Mouse (Mus musculus): Measurements from ENCODE around the gene Grap. TPM values are rescaled to one million over a fixed set of nuclear protein-coding genes. Genes with fewer than 3 reads are reported as not detected.
"Not testable (repeated sequence)": the region's sequence is repeated elsewhere in the genome, so short reads cannot be mapped to it uniquely, and the experiment has no call there.

Grap gene
- polyA plus RNA-seq, 1 experiment from 2014 or later: 10.2 TPM

DNA sequence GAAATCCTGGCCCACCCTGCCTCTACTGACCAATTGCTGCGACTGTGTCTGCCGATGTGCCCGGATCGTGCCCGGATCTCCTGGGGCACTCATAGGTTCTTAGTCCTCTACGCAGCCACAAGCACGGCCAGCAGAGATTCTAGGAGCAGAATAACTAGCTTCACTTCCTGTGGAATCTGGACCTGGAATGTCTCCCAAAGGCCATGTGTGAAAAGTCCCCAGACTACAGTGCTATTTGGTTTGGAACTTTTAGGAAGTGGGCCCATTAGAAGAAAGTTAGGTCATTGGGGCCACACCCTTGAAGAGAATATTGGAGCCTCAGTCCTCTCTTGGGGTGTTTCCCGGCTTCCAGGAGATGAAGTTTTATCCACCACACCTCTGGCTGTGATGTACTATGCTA, 34.9 kb upstream of the Grap start:
- H3K27ac ChIP-seq (ENCODE audit: low read length): no peak overlapping the region
- WGBS: 93% methylated on average over 8 of the region's 8 CpGs

DNA sequence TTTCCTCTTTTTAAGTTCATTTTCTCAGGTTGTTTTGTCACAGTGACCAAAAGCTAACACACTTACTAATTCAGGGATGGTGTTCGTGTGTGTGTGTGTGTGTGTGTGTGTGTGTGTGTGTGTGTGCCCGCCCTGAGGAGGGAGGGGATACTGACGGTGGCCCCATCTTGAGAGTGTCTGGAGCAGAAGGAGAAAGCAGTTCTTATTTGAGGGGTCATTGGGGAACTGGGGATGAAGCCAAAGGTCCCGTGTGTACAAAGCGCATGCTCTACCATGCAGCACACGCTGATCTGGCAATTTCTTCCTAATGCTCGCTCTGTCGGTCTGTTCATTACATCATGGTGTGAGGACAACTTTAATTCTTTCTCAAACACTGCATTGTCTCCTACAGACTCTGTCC, 34.5 kb upstream of the Grap start:
- no peak for ATAC-seq

More for the DNA sequence above, 34.9 kb upstream of the Grap start:
- no peaks in the 10 kb centered on the region for H3K36me3 ChIP-seq (ENCODE audit: control insufficient read depth, insufficient read depth)
- H3K9ac ChIP-seq (replicated peaks; ENCODE audit: low read depth, low read length): no peak overlapping the region
- no peaks in the 10 kb centered on the region for H3K9me3 ChIP-seq (ENCODE audit: control insufficient read depth, low read length)
- peaks cover 22% of the 10 kb centered on the region for H3K4me1 ChIP-seq (replicated peaks; ENCODE audit: control insufficient read depth, insufficient read depth, low read length)
- ATAC-seq: no peak
- no peaks in the 10 kb centered on the region for H3K27me3 ChIP-seq (replicated peaks; ENCODE audit: control insufficient read depth, insufficient read depth, low read length)
- no peak overlapping the region for H3K4me2 ChIP-seq (ENCODE audit: low read length)
- no peak overlapping the region for H3K4me3 ChIP-seq (replicated peaks; ENCODE audit: low read length)

DNA sequence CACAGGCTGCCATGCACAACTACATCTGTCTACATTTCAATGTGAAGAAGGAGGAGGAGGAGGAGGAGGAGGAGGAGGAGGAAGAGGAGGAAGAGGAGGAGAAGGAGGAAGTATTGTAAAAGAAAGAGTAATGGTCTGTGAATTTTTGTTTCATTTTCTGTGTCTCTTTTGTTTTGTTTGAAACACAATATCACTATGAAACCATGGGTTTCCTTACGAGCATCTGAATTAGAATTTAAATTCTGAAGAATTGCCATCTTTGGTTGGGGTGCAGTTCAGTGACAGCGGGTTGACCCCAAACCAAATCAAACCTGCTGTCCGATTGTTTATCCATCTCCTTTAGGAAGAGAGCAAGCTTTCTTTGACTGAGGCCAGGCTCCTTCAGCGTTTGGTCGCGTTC, 33.7 kb upstream of the Grap start:
- H3K4me1 ChIP-seq (replicated peaks; ENCODE audit: control insufficient read depth, insufficient read depth, low read length): peaks cover 22% of the 10 kb centered on the region
- no peaks in the 10 kb centered on the region for H3K27me3 ChIP-seq (replicated peaks; ENCODE audit: control insufficient read depth, insufficient read depth, low read length)
- peak overlapping the region; percentile 46 for H3K4me3 ChIP-seq (replicated peaks; ENCODE audit: low read length)
- peak overlapping the region; percentile 63 for H3K9ac ChIP-seq (replicated peaks; ENCODE audit: low read depth, low read length)
- peak overlapping the region; percentile 75 for H3K4me2 ChIP-seq (ENCODE audit: low read length)
- WGBS: 13% methylated on average over 6 of the region's 6 CpGs
- no peak for ATAC-seq
- no peaks in the 10 kb centered on the region for H3K36me3 ChIP-seq (ENCODE audit: control insufficient read depth, insufficient read depth)
- H3K9me3 ChIP-seq (ENCODE audit: control insufficient read depth, low read length): no peaks in the 10 kb centered on the region
- H3K27ac ChIP-seq (ENCODE audit: low read length): no peak overlapping the region

More for the DNA sequence above, 34.5 kb upstream of the Grap start:
- Histone ChIP-seq H3K4me1 (replicated peaks; ENCODE audit: control insufficient read depth, insufficient read depth, low read length) (peaks cover 22% of the 10 kb centered on the region), H3K4me3 (replicated peaks; ENCODE audit: low read length) (no peak overlapping the region), H3K9ac (replicated peaks; ENCODE audit: low read depth, low read length) (no peak overlapping the region), H3K9me3 (ENCODE audit: control insufficient read depth, low read length) (no peaks in the 10 kb centered on the region), H3K27ac (ENCODE audit: low read length) (no peak overlapping the region), H3K36me3 (ENCODE audit: control insufficient read depth, insufficient read depth) (no peaks in the 10 kb centered on the region), H3K4me2 (ENCODE audit: low read length) (no peak overlapping the region), H3K27me3 (replicated peaks; ENCODE audit: control insufficient read depth, insufficient read depth, low read length) (no peaks in the 10 kb centered on the region)
- WGBS: 76% methylated on average over 8 of the region's 8 CpGs

DNA sequence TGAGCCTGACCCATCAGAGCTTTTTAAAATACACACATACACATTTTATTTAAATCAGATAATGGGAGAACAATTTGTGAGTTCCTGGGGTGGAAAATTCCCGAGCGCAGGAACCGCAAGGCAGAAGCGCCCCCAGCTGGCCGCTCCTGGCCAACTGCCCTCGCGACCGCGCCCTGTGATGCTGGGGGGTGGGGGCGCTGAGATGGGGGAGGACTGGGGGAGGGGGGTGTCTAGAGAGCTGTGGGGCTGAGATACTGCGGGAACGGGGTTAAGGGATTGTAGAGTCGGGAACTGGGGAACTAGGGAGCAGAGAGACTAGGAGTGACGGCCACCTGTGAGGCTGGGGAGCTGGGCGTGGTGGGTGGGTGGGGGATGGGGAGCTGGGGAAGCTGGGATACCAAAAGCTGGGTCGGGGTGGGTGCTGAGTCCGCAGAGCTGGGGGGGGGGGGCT, 33.2 kb upstream of the Grap start:
- peak; percentile 59 for ATAC-seq
- H3K27ac ChIP-seq (ENCODE audit: low read length): no peak overlapping the region
- WGBS: 0% methylated on average over 15 of the region's 17 CpGs

DNA sequence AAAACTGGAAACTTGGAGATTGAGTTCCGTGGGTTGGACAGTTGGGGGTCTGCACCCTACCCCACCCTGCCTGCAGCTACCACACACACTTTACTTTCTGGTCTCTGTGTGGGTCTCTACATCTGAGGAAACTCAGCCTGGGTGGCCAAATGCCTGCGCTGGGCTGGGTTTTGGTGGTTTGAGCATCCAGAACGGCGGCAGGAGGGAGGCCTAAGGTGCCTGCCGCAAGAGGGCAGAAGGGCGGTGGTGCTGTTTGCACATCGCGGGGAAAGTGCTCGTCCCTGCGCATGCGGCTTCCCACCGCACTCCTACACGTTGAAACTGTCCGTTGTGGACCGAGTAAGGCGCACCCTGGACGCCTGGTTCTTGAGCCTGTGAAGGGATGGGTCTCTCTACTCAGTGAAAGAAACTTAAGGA, 32.8 kb upstream of the Grap start:
- Histone ChIP-seq H3K27ac (ENCODE audit: low read length) (no peak overlapping the region), H3K4me2 (ENCODE audit: low read length) (peak overlapping the region; percentile 75), H3K4me1 (replicated peaks; ENCODE audit: control insufficient read depth, insufficient read depth, low read length) (peaks cover 22% of the 10 kb centered on the region), H3K27me3 (replicated peaks; ENCODE audit: control insufficient read depth, insufficient read depth, low read length) (no peaks in the 10 kb centered on the region), H3K9me3 (ENCODE audit: control insufficient read depth, low read length) (no peaks in the 10 kb centered on the region), H3K4me3 (replicated peaks; ENCODE audit: low read length) (peak overlapping the region; percentile 46), H3K36me3 (ENCODE audit: control insufficient read depth, insufficient read depth) (no peaks in the 10 kb centered on the region), H3K9ac (replicated peaks; ENCODE audit: low read depth, low read length) (peak overlapping the region; percentile 63)
- whole genome bisulfite sequencing: under 1% methylated on average over 17 of the region's 17 CpGs
- peak; percentile 64 for ATAC-seq

More for the DNA sequence above, 33.2 kb upstream of the Grap start:
- Histone ChIP-seq H3K36me3 (ENCODE audit: control insufficient read depth, insufficient read depth) (no peaks in the 10 kb centered on the region), H3K27me3 (replicated peaks; ENCODE audit: control insufficient read depth, insufficient read depth, low read length) (no peaks in the 10 kb centered on the region), H3K4me2 (ENCODE audit: low read length) (peak overlapping the region; percentile 75), H3K9me3 (ENCODE audit: control insufficient read depth, low read length) (no peaks in the 10 kb centered on the region), H3K4me3 (replicated peaks; ENCODE audit: low read length) (peak overlapping the region; percentile 46), H3K4me1 (replicated peaks; ENCODE audit: control insufficient read depth, insufficient read depth, low read length) (peaks cover 22% of the 10 kb centered on the region), H3K9ac (replicated peaks; ENCODE audit: low read depth, low read length) (peak overlapping the region; percentile 63)

DNA sequence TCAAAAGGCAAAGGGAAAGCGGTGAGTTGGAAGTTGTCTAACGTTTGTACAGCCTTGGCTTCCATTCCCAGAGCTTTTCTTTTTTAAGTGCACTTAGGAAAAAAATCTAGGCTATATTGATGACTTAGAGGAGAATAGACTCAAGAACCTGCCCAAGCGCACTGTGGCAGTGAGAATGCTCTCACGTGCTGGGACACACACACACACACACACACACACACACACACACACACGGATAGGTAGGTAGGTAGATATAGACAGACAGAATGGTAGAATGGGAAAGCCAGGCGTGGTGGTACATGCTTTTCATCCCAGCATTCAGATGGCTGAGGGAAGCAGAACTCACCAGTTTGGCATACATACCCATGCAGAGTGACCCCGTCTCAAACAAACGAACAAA, 32.3 kb upstream of the Grap start:
- Histone ChIP-seq H3K9ac (replicated peaks; ENCODE audit: low read depth, low read length) (peak overlapping the region; percentile 63), H3K36me3 (ENCODE audit: control insufficient read depth, insufficient read depth) (no peaks in the 10 kb centered on the region), H3K4me1 (replicated peaks; ENCODE audit: control insufficient read depth, insufficient read depth, low read length) (peaks cover 21% of the 10 kb centered on the region), H3K4me3 (replicated peaks; ENCODE audit: low read length) (peak overlapping the region; percentile 46), H3K27ac (ENCODE audit: low read length) (no peak overlapping the region), H3K4me2 (ENCODE audit: low read length) (peak overlapping the region; percentile 75), H3K27me3 (replicated peaks; ENCODE audit: control insufficient read depth, insufficient read depth, low read length) (no peaks in the 10 kb centered on the region), H3K9me3 (ENCODE audit: control insufficient read depth, low read length) (no peaks in the 10 kb centered on the region)
- 65% methylated on average over 8 of the region's 8 CpGs for WGBS
- ATAC-seq: no peak

DNA sequence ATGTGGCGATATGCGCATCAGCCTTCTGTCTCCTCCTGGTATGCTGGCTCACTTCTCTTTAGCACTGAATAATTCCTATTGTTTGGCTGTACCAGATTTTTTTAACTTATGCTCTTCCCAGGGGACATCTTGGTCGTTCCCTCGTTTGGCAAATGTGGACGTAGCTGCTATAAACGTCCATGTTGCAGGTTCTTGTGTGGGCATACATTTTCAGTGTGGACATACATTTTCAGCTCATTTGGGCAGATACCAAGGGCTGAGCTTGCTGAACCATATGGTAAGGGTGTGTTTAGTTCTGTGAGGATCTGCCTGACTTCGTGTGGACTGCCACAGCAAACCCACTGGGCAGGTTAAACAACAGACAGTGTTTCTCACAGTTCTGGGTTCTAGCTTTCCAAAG, 27.9 kb upstream of the Grap start:
- no peak for ATAC-seq
- Histone ChIP-seq H3K4me2 (ENCODE audit: low read length) (no peak overlapping the region), H3K36me3 (ENCODE audit: control insufficient read depth, insufficient read depth) (no peaks in the 10 kb centered on the region), H3K4me3 (replicated peaks; ENCODE audit: low read length) (no peak overlapping the region), H3K9ac (replicated peaks; ENCODE audit: low read depth, low read length) (no peak overlapping the region), H3K4me1 (replicated peaks; ENCODE audit: control insufficient read depth, insufficient read depth, low read length) (peaks cover 6% of the 10 kb centered on the region), H3K9me3 (ENCODE audit: control insufficient read depth, low read length) (no peaks in the 10 kb centered on the region), H3K27me3 (replicated peaks; ENCODE audit: control insufficient read depth, insufficient read depth, low read length) (no peaks in the 10 kb centered on the region), H3K27ac (ENCODE audit: low read length) (no peak overlapping the region)
- WGBS: 63% methylated on average over 7 of the region's 7 CpGs

DNA sequence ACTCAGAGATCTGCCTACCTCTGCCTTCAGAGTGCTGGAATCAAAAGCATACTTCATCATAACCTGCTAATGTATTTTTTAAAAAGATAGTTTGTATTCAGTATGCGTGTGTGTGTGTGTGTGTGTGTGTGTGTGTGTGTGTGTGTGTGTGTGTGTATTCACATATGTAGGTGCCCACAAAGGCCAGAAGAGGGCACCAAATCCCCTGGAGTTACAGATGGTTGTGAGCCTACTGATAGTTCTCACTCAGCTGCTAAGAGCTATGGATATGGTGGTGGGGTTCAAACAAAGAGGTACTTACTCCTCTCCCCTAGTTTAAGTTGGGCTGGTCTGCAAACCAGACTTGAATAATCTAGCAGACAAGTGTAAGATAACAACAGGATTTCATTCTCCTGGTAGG, 26.6 kb upstream of the Grap start:
- H3K9ac ChIP-seq (replicated peaks; ENCODE audit: low read depth, low read length): no peak overlapping the region
- H3K36me3 ChIP-seq (ENCODE audit: control insufficient read depth, insufficient read depth): no peaks in the 10 kb centered on the region
- H3K4me1 ChIP-seq (replicated peaks; ENCODE audit: control insufficient read depth, insufficient read depth, low read length): no peaks in the 10 kb centered on the region
- no peak for ATAC-seq
- 75% methylated on average over 1 of the region's 1 CpGs for WGBS
- H3K9me3 ChIP-seq (ENCODE audit: control insufficient read depth, low read length): no peaks in the 10 kb centered on the region
- H3K27me3 ChIP-seq (replicated peaks; ENCODE audit: control insufficient read depth, insufficient read depth, low read length): no peaks in the 10 kb centered on the region
- no peak overlapping the region for H3K27ac ChIP-seq (ENCODE audit: low read length)
- H3K4me3 ChIP-seq (replicated peaks; ENCODE audit: low read length): no peak overlapping the region
- no peak overlapping the region for H3K4me2 ChIP-seq (ENCODE audit: low read length)

DNA sequence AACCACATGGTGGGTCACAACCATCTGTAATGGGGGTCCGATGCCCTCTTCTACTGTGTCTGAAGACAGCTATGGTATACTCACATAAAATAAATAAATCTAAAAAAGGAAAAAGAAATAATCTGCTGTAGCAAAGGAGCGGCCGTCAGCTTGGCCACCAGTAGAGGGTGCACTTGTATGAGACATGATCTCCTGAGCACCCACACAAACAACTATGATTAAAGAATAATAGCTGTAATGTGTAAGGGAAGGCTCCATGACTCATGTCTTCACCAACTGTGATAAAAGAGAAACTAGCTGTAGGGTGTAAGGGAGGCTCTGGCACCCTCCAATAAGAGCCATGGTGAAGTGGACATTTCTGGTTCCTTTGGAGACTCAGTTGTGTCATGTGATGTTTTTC, 23.4 kb upstream of the Grap start:
- Histone ChIP-seq H3K9ac (replicated peaks; ENCODE audit: low read depth, low read length) (no peak overlapping the region), H3K27me3 (replicated peaks; ENCODE audit: control insufficient read depth, insufficient read depth, low read length) (no peaks in the 10 kb centered on the region), H3K27ac (ENCODE audit: low read length) (no peak overlapping the region), H3K4me2 (ENCODE audit: low read length) (no peak overlapping the region), H3K9me3 (ENCODE audit: control insufficient read depth, low read length) (no peaks in the 10 kb centered on the region), H3K36me3 (ENCODE audit: control insufficient read depth, insufficient read depth) (no peaks in the 10 kb centered on the region), H3K4me3 (replicated peaks; ENCODE audit: low read length) (no peak overlapping the region), H3K4me1 (replicated peaks; ENCODE audit: control insufficient read depth, insufficient read depth, low read length) (no peaks in the 10 kb centered on the region)
- 77% methylated on average over 3 of the region's 3 CpGs for WGBS
- no peak for ATAC-seq

DNA sequence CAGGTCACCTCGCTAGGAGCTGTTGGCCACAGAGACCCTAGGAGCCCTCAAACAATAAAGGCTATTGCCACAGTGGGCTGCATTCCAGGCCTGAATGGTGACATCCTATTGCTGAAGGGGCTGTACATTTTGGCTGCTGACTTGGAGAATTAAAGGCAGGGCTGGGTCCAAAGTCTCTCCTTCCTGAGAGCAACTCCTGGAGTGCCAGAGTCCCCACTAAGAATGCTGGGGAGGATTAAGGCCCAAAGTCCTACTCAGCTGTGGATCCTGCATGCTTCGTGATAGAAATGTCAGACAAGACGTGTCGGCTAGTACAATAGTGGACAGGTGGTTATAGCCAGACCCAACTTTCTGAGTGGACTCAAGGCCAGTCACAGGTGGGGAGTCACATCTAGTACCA, 16.8 kb upstream of the Grap start:
- H3K4me1 ChIP-seq (replicated peaks; ENCODE audit: control insufficient read depth, insufficient read depth, low read length); H3K27me3 ChIP-seq (replicated peaks; ENCODE audit: control insufficient read depth, insufficient read depth, low read length); H3K4me2 ChIP-seq (ENCODE audit: low read length); H3K27ac ChIP-seq (ENCODE audit: low read length); ATAC-seq; H3K9ac ChIP-seq (replicated peaks; ENCODE audit: low read depth, low read length); H3K36me3 ChIP-seq (ENCODE audit: control insufficient read depth, insufficient read depth); H3K9me3 ChIP-seq (ENCODE audit: control insufficient read depth, low read length); H3K4me3 ChIP-seq (replicated peaks; ENCODE audit: low read length): not testable (repeated sequence)
- 89% methylated on average over 3 of the region's 4 CpGs for WGBS

All from forebrain, embryonic 16.5 days (tissue).